In the genomic region with DNA sequence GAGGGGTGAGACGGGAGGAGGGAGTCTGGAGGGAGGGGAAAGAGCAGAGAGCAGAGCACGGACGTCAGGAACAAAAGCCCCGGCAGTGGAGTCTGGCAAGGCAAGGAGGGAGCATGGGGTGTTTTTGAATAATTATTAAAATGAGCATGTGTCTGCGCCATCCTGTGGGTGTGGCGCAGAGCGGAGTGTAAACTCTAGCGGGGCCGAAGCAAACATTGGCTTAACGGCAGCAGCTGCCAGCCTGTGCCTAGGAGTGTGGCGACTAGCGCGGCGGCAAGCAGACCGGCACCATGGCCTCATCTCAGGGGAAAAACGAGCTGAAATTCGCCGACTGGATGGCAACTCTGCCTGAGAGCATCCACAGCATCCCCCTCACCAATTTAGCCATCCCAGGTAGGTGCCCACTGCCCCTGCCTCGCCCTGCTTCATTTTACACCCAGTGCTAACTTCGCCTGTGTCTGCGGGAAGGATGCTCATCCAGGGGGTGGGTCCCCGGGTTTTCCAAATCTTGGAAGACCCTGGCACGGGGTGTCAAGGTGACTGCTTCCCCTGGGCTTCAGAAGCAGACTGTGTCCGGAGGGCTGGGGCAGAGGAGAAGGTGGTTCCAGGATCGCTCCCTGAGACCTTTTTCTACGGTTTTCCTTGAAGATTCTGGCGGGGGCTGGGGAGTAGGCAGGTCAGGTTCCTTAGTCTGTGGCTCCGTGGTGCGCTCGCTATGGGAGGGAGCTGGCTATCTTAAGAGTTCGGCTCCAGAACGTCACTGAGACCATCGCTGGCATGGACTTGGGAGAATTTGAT, we compare ENCODE assay signal across 8 mouse cellular contexts. TPM values are rescaled to one million over a fixed set of nuclear protein-coding genes. Genes with fewer than 3 reads are reported as not detected.
DNase-seq lines count a peak whose midpoint lies in the region; ATAC-seq lines count a peak whose summit lies in the region.

A gene (plus strand): TSS at position 69 of the 798 bp plus-strand sequence.

- WGBS in heart, embryonic 12.5 days: 2% methylated on average over 33 of the region's 33 CpGs
- under 1% methylated on average over 33 of the region's 33 CpGs for WGBS in heart, embryonic 13.5 days
- WGBS in liver, embryonic 15.5 days (ENCODE audit: insufficient replicate concordance): 2% methylated on average over 33 of the region's 33 CpGs

- no peak within 1 kb of the TSS for H3K27ac ChIP-seq in heart, embryonic 12.5 days (ENCODE audit: poor library complexity, severe bottlenecking)
- H3K27ac ChIP-seq in heart, embryonic 13.5 days (replicated peaks): no peak within 1 kb of the TSS
- H3K27ac ChIP-seq in liver, embryonic 15.5 days (replicated peaks): no peak within 1 kb of the TSS

- H3K4me2 ChIP-seq in heart, embryonic 12.5 days: peak within 1 kb of the TSS; percentile 95
- peak within 1 kb of the TSS; percentile 83 for H3K4me2 ChIP-seq in heart, embryonic 13.5 days
- H3K4me2 ChIP-seq in liver, embryonic 15.5 days: peak within 1 kb of the TSS; percentile 10; the same call in 1 of the 2 replicates

- peak within 1 kb of the TSS; percentile 64 for H3K9ac ChIP-seq in heart, embryonic 12.5 days
- peak within 1 kb of the TSS; percentile 65 for H3K9ac ChIP-seq in heart, embryonic 13.5 days
- H3K9ac ChIP-seq in liver, embryonic 15.5 days: no peak within 1 kb of the TSS

- intact Hi-C loops in heart, postnatal 10 days (cut with DNase I): no loop called here

- 0 out of 2 replicates have a peak, but pooled peaks cover 9% of the 10 kb centered on the region for H3K27me3 ChIP-seq in heart, embryonic 12.5 days (replicated peaks)
- H3K27me3 ChIP-seq in heart, embryonic 13.5 days (replicated peaks): peaks cover 14% of the 10 kb centered on the region
- peaks cover 14% of the 10 kb centered on the region for H3K27me3 ChIP-seq in liver, embryonic 15.5 days

- H3K9me3 ChIP-seq in heart, embryonic 12.5 days (replicated peaks): 0 out of 2 replicates have a peak, but pooled peaks cover 2% of the 10 kb centered on the region
- no peaks in the 10 kb centered on the region for H3K9me3 ChIP-seq in heart, embryonic 13.5 days
- H3K9me3 ChIP-seq in liver, embryonic 15.5 days (replicated peaks): no peaks in the 10 kb centered on the region

- peak within 1 kb of the TSS; percentile 58 for H3K4me3 ChIP-seq in heart, embryonic 12.5 days
- peak within 1 kb of the TSS; percentile 56 for H3K4me3 ChIP-seq in heart, embryonic 13.5 days
- H3K4me3 ChIP-seq in liver, embryonic 15.5 days (replicated peaks): no peak within 1 kb of the TSS

- H3K36me3 ChIP-seq in heart, embryonic 12.5 days: no peaks in the 10 kb centered on the region
- no peaks in the 10 kb centered on the region for H3K36me3 ChIP-seq in heart, embryonic 13.5 days
- no peaks in the 10 kb centered on the region for H3K36me3 ChIP-seq in liver, embryonic 15.5 days (replicated peaks)

- peaks cover 4% of the 10 kb centered on the region; the same call in 1 of the 2 replicates for H3K4me1 ChIP-seq in heart, embryonic 12.5 days (replicated peaks)
- peaks cover 6% of the 10 kb centered on the region for H3K4me1 ChIP-seq in heart, embryonic 13.5 days
- H3K4me1 ChIP-seq in liver, embryonic 15.5 days (replicated peaks): no peaks in the 10 kb centered on the region

- DNase-seq in heart, postnatal 10 days: no peak
- peak; percentile 74 to 80 for DNase-seq in cerebellum, postnatal 14 days
- peak; percentile 29 to 45 for DNase-seq in kidney, postnatal 36 days
- peak; percentile 16 to 26 for DNase-seq in right cerebral cortex, postnatal 36 days (ENCODE audit: low spot score in 2 of 2)
- DNase-seq in thymus, postnatal 4 days: no peak

- ATAC-seq in heart, embryonic 12.5 days (ENCODE audit: insufficient number of reproducible peaks, low FRiP score): no peak
- ATAC-seq in heart, embryonic 13.5 days (ENCODE audit: extremely low read depth, insufficient number of reproducible peaks, low FRiP score, low TSS enrichment): no peak
- ATAC-seq in liver, embryonic 15.5 days (ENCODE audit: insufficient read depth): no peak

RNA-seq across cellular contexts. Expression of the gene that starts here (rescaled TPM):
- 0.96 and 1.4 TPM in 2 replicates for polyA plus RNA-seq in heart, embryonic 12.5 days (2016; fragmentation: Nextera tagmentation; extraction: Ambion mirVana)
- under 1 TPM; 0.24 to 0.40 TPM for total RNA-seq in heart, postnatal 10 days (2021)
- polyA plus RNA-seq in heart, embryonic 13.5 days (2015; fragmentation: Nextera tagmentation; extraction: Ambion mirVana): 0.72 and 0.85 TPM in 2 replicates
- polyA plus RNA-seq in liver, embryonic 15.5 days (2015; fragmentation: Nextera tagmentation; extraction: Ambion mirVana): 0.12 and 0.13 TPM in 2 replicates

Comparison
In these comparisons a context has a peak if more than half of its experiments do, and no peak if none do; other contexts are left out.
1. H3K4me2 ChIP-seq: peak in every context shown above with its lines; median percentile 95 in heart, embryonic 12.5 days; 83 in heart, embryonic 13.5 days; 10 in liver, embryonic 15.5 days.
2. DNase-seq: peak in cerebellum, postnatal 14 days (2 of 2), kidney, postnatal 36 days (2 of 2) and right cerebral cortex, postnatal 36 days (2 of 2); none in heart, postnatal 10 days (0 of 2) and thymus, postnatal 4 days (single experiment).